In the genomic region with DNA sequence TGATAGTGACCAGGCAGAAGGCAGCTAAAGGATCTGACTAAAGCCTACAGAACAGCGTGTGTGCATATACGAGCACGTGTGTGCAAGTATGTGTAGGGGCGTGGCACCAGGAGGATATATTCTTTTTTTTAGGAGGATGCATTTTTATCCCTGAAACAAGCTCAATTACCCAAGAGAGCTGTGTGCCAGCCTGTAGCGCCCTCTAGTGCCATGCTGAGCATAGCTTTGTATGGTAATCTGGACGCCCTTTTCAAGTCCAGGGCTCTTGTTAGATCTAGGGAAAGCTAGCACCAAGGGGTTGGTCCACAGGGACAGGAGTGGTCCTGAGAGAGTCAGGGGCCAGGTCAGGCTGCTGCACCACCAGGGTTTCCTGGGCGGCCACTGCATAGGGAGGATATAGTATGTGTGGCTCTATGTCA, we compare ENCODE assay signal across 8 mouse cellular contexts. TPM values are rescaled to one million over a fixed set of nuclear protein-coding genes. Genes with fewer than 3 reads are reported as not detected.
DNase-seq lines count a peak whose midpoint lies in the region; ATAC-seq and TF ChIP-seq lines count a peak whose summit lies in the region.

No protein-coding gene starts in this region.

- no peak overlapping the region for H3K4me2 ChIP-seq in heart, embryonic 11.5 days
- H3K4me2 ChIP-seq in forebrain, embryonic 12.5 days = no peak overlapping the region
- no peak overlapping the region for H3K4me2 ChIP-seq in hindbrain, embryonic 13.5 days

- peaks cover 1% of the 10 kb centered on the region; the same call in 1 of the 2 replicates for H3K4me1 ChIP-seq in heart, adult 2 months (ENCODE audit: control insufficient read depth, insufficient read depth, low read length)
- no peaks in the 10 kb centered on the region for H3K4me1 ChIP-seq in heart, embryonic 11.5 days (ENCODE audit: control insufficient read depth, insufficient read depth, low read length)
- H3K4me1 ChIP-seq in forebrain, embryonic 12.5 days = no peaks in the 10 kb centered on the region
- no peaks in the 10 kb centered on the region for H3K4me1 ChIP-seq in hindbrain, embryonic 13.5 days (replicated peaks)

- no peaks in the 10 kb centered on the region for H3K27me3 ChIP-seq in heart, adult 2 months (ENCODE audit: control insufficient read depth, insufficient read depth, low read length)
- no peaks in the 10 kb centered on the region for H3K27me3 ChIP-seq in heart, embryonic 11.5 days (ENCODE audit: control insufficient read depth, insufficient read depth, low read length)
- H3K27me3 ChIP-seq in forebrain, embryonic 12.5 days = no peaks in the 10 kb centered on the region
- no peaks in the 10 kb centered on the region for H3K27me3 ChIP-seq in hindbrain, embryonic 13.5 days
- H3K27me3 ChIP-seq in splenic B cell, adult 2 months (ENCODE audit: control insufficient read depth, insufficient read depth, low read length, poor library complexity, severe bottlenecking) = no peaks in the 10 kb centered on the region

- H3K9me3 ChIP-seq in heart, embryonic 11.5 days (replicated peaks; ENCODE audit: control insufficient read depth, low read length) = no peaks in the 10 kb centered on the region
- H3K9me3 ChIP-seq in forebrain, embryonic 12.5 days = no peaks in the 10 kb centered on the region
- no peaks in the 10 kb centered on the region for H3K9me3 ChIP-seq in hindbrain, embryonic 13.5 days

- intact Hi-C loops in heart, adult 2 months (cut with DNase I) = loop anchor here (1.0 kb wide), 1 partner anchor 54 kb away; no protein-coding TSS in a partner anchor

- no peaks in the 10 kb centered on the region for H3K79me2 ChIP-seq in heart, adult 2 months (replicated peaks; ENCODE audit: control insufficient read depth, insufficient read depth, low read length)

- 19% methylated on average over 7 of the region's 7 CpGs for WGBS in heart, adult 2 months
- 30% methylated on average over 7 of the region's 7 CpGs for WGBS in heart, embryonic 11.5 days (ENCODE audit: insufficient replicate concordance)
- WGBS in forebrain, embryonic 12.5 days = 21% methylated on average over 7 of the region's 7 CpGs
- 25% methylated on average over 7 of the region's 7 CpGs for WGBS in hindbrain, embryonic 13.5 days

- no peak overlapping the region for H3K9ac ChIP-seq in heart, adult 2 months (ENCODE audit: low read depth, low read length)
- no peak overlapping the region for H3K9ac ChIP-seq in heart, embryonic 11.5 days (ENCODE audit: low read depth, low read length)
- H3K9ac ChIP-seq in forebrain, embryonic 12.5 days = no peak overlapping the region
- H3K9ac ChIP-seq in hindbrain, embryonic 13.5 days = no peak overlapping the region

- H3K27ac ChIP-seq in heart, adult 2 months = no peak overlapping the region
- no peak overlapping the region for H3K27ac ChIP-seq in heart, embryonic 11.5 days (ENCODE audit: low read depth, low read length)
- H3K27ac ChIP-seq in forebrain, embryonic 12.5 days = no peak overlapping the region
- H3K27ac ChIP-seq in hindbrain, embryonic 13.5 days = no peak overlapping the region

- ATAC-seq in heart, embryonic 11.5 days (replicated peaks; ENCODE audit: insufficient number of reproducible peaks, low FRiP score, low TSS enrichment) = no peak
- ATAC-seq in forebrain, embryonic 12.5 days (ENCODE audit: low FRiP score) = 0 out of 2 replicates have a peak, but pooled peaks have one; percentile 42
- ATAC-seq in hindbrain, embryonic 13.5 days (ENCODE audit: low FRiP score) = 0 out of 2 replicates have a peak, but pooled peaks have one; percentile 36

- H3K36me3 ChIP-seq in heart, adult 2 months (ENCODE audit: control insufficient read depth, insufficient read depth, low read length) = no peaks in the 10 kb centered on the region
- peaks cover 12% of the 10 kb centered on the region for H3K36me3 ChIP-seq in heart, embryonic 11.5 days (ENCODE audit: control insufficient read depth, insufficient read depth, low read length)
- H3K36me3 ChIP-seq in forebrain, embryonic 12.5 days (replicated peaks) = peaks cover 75% of the 10 kb centered on the region
- H3K36me3 ChIP-seq in hindbrain, embryonic 13.5 days = peaks cover 67% of the 10 kb centered on the region
- peaks cover 4% of the 10 kb centered on the region for H3K36me3 ChIP-seq in splenic B cell, adult 2 months (ENCODE audit: control insufficient read depth, insufficient read depth, low read length, poor library complexity, severe bottlenecking)

- TF ChIP-seq EP300 in heart, adult 2 months (IDR thresholded peaks at IDR 0.05; ENCODE audit: insufficient read depth, low read depth, low read length) = peak; percentile 85

- no peak overlapping the region for H3K4me3 ChIP-seq in heart, adult 2 months
- H3K4me3 ChIP-seq in heart, embryonic 11.5 days (ENCODE audit: low read depth, low read length) = no peak overlapping the region
- no peak overlapping the region for H3K4me3 ChIP-seq in forebrain, embryonic 12.5 days (replicated peaks)
- H3K4me3 ChIP-seq in hindbrain, embryonic 13.5 days = no peak overlapping the region

- DNase-seq in heart, adult 2 months = peak; percentile 62 to 80
- DNase-seq in brain, embryonic 14.5 days (ENCODE audit: low read depth) = peak; percentile 89
- DNase-seq in left cerebral cortex, adult 11 months (ENCODE audit: low spot score) = peak; percentile 55
- peak; percentile 85 for DNase-seq in mesoderm, embryonic 11.5 days (ENCODE audit: low read depth, low spot score)
- DNase-seq in splenic B cell, adult 2 months (ENCODE audit: low read depth, low spot score) = peak; percentile 61

- no peak for TF ChIP-seq POLR2A in heart, adult 2 months (IDR thresholded peaks at IDR 0.05; ENCODE audit: insufficient read depth, low read depth, low read length)
- no peak for TF ChIP-seq POLR2A in brain, embryonic 14.5 days (IDR thresholded peaks at IDR 0.05; ENCODE audit: borderline replicate concordance, extremely low read depth, insufficient read depth, insufficient read length, poor library complexity, severe bottlenecking)

- TF ChIP-seq CTCF in heart, adult 2 months (IDR thresholded peaks at IDR 0.05) = peak; percentile 93; the same call in 1 of the 2 replicates
- peak; percentile 85; the same call in 1 of the 2 replicates for TF ChIP-seq CTCF in brain, embryonic 14.5 days (IDR thresholded peaks at IDR 0.05; ENCODE audit: borderline replicate concordance, extremely low read depth, insufficient read depth, insufficient read length)

RNA-seq across cellular contexts. Expression of a gene that starts 16.4 kb away (rescaled TPM):
- total RNA-seq in heart, adult 2 months (2021) = 10 to 100 TPM in 1 of 2 experiments, 1 to 10 TPM in 1; 8.6 to 10.1 TPM
- polyA plus RNA-seq in heart, adult 2 months (2012; rRNA removed) = 15.1 and 15.4 TPM in 2 replicates
- polyA plus RNA-seq in heart, embryonic 11.5 days (2014; fragmentation: Nextera tagmentation; extraction: Ambion mirVana) = 4.4 and 4.9 TPM in 2 replicates
- 86.0 and 123 TPM in 2 replicates for polyA plus RNA-seq in brain, embryonic 14.5 days (2012; rRNA removed)
- polyA plus RNA-seq in forebrain, embryonic 12.5 days (2016; fragmentation: Nextera tagmentation; extraction: Ambion mirVana) = 83.6 and 111 TPM in 2 replicates
- 41.1 and 45.7 TPM in 2 replicates for polyA plus RNA-seq in hindbrain, embryonic 13.5 days (2015; fragmentation: Nextera tagmentation; extraction: Ambion mirVana)

RNA-seq across cellular contexts. Expression of a gene that starts 44.7 kb away (rescaled TPM):
- total RNA-seq in heart, adult 2 months (2021) = 100 to 1,000 TPM; 140 to 148 TPM
- 60.2 and 82.8 TPM in 2 replicates for polyA plus RNA-seq in heart, adult 2 months (2012; rRNA removed)
- 40.3 and 44.5 TPM in 2 replicates for polyA plus RNA-seq in heart, embryonic 11.5 days (2014; fragmentation: Nextera tagmentation; extraction: Ambion mirVana)
- polyA plus RNA-seq in brain, embryonic 14.5 days (2012; rRNA removed) = 43.2 and 54.3 TPM in 2 replicates
- 52.5 and 58.5 TPM in 2 replicates for polyA plus RNA-seq in forebrain, embryonic 12.5 days (2016; fragmentation: Nextera tagmentation; extraction: Ambion mirVana)
- 58.0 and 58.5 TPM in 2 replicates for polyA plus RNA-seq in hindbrain, embryonic 13.5 days (2015; fragmentation: Nextera tagmentation; extraction: Ambion mirVana)
